Mouse (Mus musculus) E14TG2a.4 (cell line): ENCODE data around the gene Klhl11.

Source experiments
- H3K27me3 ChIP-seq: 2 replicates; pipeline ENCODE4 v1.6.1; 2014; ENCODE audit warnings: low read length, control low read depth; ENCODE audit not compliant: insufficient read depth
- H3K36me3 ChIP-seq: 2 replicates; pipeline ENCODE4 v1.6.1; 2014; ENCODE audit warnings: low read length, control low read depth; ENCODE audit not compliant: insufficient read depth
- H3K4me1 ChIP-seq: replicated peaks from 2 replicates; pipeline ENCODE4 v1.6.1; 2014; ENCODE audit warnings: low read depth, low read length, control low read depth
- H3K4me3 ChIP-seq: replicated peaks from 2 replicates; pipeline ENCODE4 v1.5.1; 2014; ENCODE audit warnings: mild to moderate bottlenecking, low read length
- H3K9me3 ChIP-seq: 2 replicates; pipeline ENCODE4 v1.6.1; 2014; ENCODE audit warnings: low read length, control low read depth
- CTCF ChIP-seq: conservative IDR thresholded peaks from 2 replicates; pipeline ENCODE4 v1.5.1; 2014; ENCODE audit warnings: low read length
- NANOG ChIP-seq: IDR thresholded peaks from 2 replicates; pipeline ENCODE4 v1.6.1; 2014; ENCODE audit warnings: borderline replicate concordance, low read length, mixed read lengths
- POU5F1 ChIP-seq: IDR thresholded peaks from 2 replicates; pipeline ENCODE4 v1.6.1; 2014; ENCODE audit warnings: low read length, borderline replicate concordance

The Klhl11 gene

DNA sequence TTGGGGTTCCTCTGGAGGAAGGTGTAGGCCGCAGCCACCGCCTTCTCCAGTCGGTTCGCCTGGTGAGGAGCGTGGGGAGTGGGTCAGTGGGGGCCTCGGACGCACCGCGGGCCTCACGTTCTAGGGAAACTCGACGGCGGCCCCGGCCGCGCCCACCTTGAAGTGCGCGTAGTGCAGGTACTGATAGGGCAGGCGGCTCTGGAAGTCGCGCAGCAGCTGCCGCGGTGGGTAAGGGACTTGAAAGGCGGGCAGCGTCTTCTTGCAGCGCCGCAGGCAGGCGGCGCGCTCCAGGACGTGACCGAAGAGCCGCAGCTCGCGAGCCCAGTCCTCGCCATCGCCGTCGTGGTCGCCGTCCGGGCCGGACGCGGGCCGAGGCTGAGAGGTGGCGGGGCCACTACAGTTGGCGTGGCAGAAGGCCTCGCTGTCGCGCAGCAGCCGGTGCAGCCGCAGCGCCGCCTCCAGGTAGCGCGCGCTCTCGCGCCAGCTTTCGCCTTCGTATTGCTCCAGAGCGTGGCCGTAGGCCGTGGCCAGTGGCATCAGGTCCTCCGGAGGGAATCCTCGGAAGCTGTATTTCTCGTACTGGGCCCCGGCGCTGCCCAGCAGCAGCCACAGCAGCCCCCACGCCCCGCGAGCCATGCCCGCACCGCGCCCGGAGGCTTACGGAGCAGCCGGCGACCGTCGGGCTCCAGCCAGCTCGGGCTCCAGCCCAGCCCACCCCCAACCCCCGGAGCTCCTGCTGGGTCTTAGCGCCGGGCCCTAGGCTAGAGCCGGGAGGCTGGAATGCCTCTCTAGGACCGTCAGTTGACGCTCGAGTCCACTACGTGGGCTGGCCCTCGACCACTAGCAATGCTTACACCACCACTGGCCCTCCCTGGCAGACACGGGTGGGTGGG is 58.3 kb downstream of the Klhl11 start, which contains the start of gene P3h4:
P3h4 (minus strand) TSS at position 816 of the 893 bp plus-strand sequence.
- peaks cover 22% of the 10 kb centered on the region for H3K36me3 ChIP-seq
- no peak for TF ChIP-seq CTCF
- TF ChIP-seq POU5F1: no peak
- TF ChIP-seq NANOG: no peak
- H3K4me3 ChIP-seq: peak within 1 kb of the TSS; percentile 81
- H3K4me1 ChIP-seq: peaks cover 71% of the 10 kb centered on the region
- no peaks in the 10 kb centered on the region for H3K9me3 ChIP-seq
- peaks cover 50% of the 10 kb centered on the region for H3K27me3 ChIP-seq

GRCm38 (mm10) chr11:100413541-100413940 is 59.0 kb downstream of the Klhl11 start:
- Histone ChIP-seq H3K9me3 (no peaks in the 10 kb centered on the region), H3K4me3 (peak overlapping the region; percentile 81), H3K36me3 (peaks cover 29% of the 10 kb centered on the region), H3K27me3 (peaks cover 50% of the 10 kb centered on the region), H3K4me1 (peaks cover 78% of the 10 kb centered on the region)
- no peak for TF ChIP-seq CTCF
- TF ChIP-seq NANOG: no peak
- no peak for TF ChIP-seq POU5F1
